Mouse (Mus musculus) CH12.LX (cell line): Measurements from ENCODE around the gene Cep135. TPM values are rescaled to one million over a fixed set of nuclear protein-coding genes. Genes with fewer than 3 reads are reported as not detected.

ENCODE experiments used
- DNase-seq: peaks from one replicate; pipeline ENCODE4 v3.0.0-alpha.2; 2013; ENCODE audit errors: extremely low read depth
- H3K27ac ChIP-seq: 2 replicates; pipeline ENCODE4 v1.5.1; 2012; ENCODE audit warnings: low read depth, mild to moderate bottlenecking, control low read depth, moderate library complexity; ENCODE audit not compliant: insufficient read depth
- H3K27me3 ChIP-seq: replicated peaks from 2 replicates; pipeline ENCODE3; 2012; ENCODE audit warnings: inconsistent platforms
- H3K36me3 ChIP-seq, 2 experiments: replicated peaks in 1 of 2; 2 replicates each; pipeline versions ENCODE3 to v1.6.1; 2012; ENCODE audit warnings: inconsistent platforms in 1 of 2, low read length in 1 of 2, mild to moderate bottlenecking in 1 of 2, mixed read lengths in 1 of 2, moderate library complexity in 1 of 2; ENCODE audit not compliant: control insufficient read depth in 1 of 2, insufficient read depth in 1 of 2
- H3K4me1 ChIP-seq, 2 experiments: 2 replicates each; pipeline ENCODE4 v1.6.1; 2012; ENCODE audit warnings: inconsistent platforms in 1 of 2, moderate library complexity in 1 of 2; ENCODE audit not compliant: insufficient read depth in 2 of 2, control insufficient read depth in 1 of 2
- H3K4me2 ChIP-seq: 2 replicates; pipeline ENCODE4 v1.6.1; 2012; ENCODE audit warnings: low read depth, mild to moderate bottlenecking, control low read depth; ENCODE audit not compliant: poor library complexity, insufficient read depth, severe bottlenecking
- H3K4me3 ChIP-seq, 3 experiments: fragments of 150-350 bp in 1 of 3; sonication (generic) in 1 of 3; replicated peaks in 1 of 3; 2 replicates each; pipeline versions ENCODE3 to v1.5.1; 2011 to 2012; ENCODE audit warnings: low read depth in 2 of 3, low read length in 2 of 3, mild to moderate bottlenecking in 2 of 3, moderate library complexity in 2 of 3, control low read depth in 1 of 3, improper control_type of control experiment in 1 of 3, inconsistent platforms in 1 of 3, mixed read lengths in 1 of 3; ENCODE audit not compliant: poor library complexity in 1 of 3
- H3K79me2 ChIP-seq: replicated peaks from 2 replicates; pipeline ENCODE4 v1.6.1; 2012; ENCODE audit warnings: mild to moderate bottlenecking, moderate library complexity; ENCODE audit not compliant: control insufficient read depth, poor library complexity, insufficient read depth, severe bottlenecking; ENCODE audit errors: extremely low read depth
- H3K9ac ChIP-seq: 2 replicates; pipeline ENCODE4 v1.6.1; 2012; ENCODE audit warnings: low read depth, mild to moderate bottlenecking, control low read depth, moderate library complexity; ENCODE audit not compliant: insufficient read depth
- H3K9me3 ChIP-seq: replicated peaks from 2 replicates; pipeline ENCODE3; 2012; ENCODE audit warnings: low read length, inconsistent platforms, mixed read lengths
- BHLHE40 ChIP-seq: IDR thresholded peaks from 2 replicates; pipeline ENCODE4 v1.6.1; 2011; ENCODE audit warnings: mild to moderate bottlenecking, low read depth, low read length, improper control_type of control experiment
- CHD1 ChIP-seq: IDR thresholded peaks from 2 replicates; pipeline ENCODE4 v1.6.1; 2012; ENCODE audit warnings: low read depth, low read length, improper control_type of control experiment, inconsistent platforms
- CHD2 ChIP-seq: IDR thresholded peaks from 2 replicates; pipeline ENCODE4 v1.6.1; 2011; ENCODE audit warnings: low read length, improper control_type of control experiment
- CTCF ChIP-seq, 2 experiments: IDR thresholded peaks in 1 of 2; conservative IDR thresholded peaks in 1 of 2; 2 replicates each; pipeline ENCODE4 v1.5.1; 2011 to 2012; ENCODE audit warnings: low read depth in 2 of 2, low read length in 2 of 2, improper control_type of control experiment in 1 of 2, inconsistent platforms in 1 of 2, mild to moderate bottlenecking in 1 of 2, moderate library complexity in 1 of 2
- ELF1 ChIP-seq: IDR thresholded peaks from 2 replicates; pipeline ENCODE4 v1.6.1; 2014; ENCODE audit warnings: low read depth, mild to moderate bottlenecking, inconsistent platforms, low read length, improper control_type of control experiment
- ETS1 ChIP-seq: conservative IDR thresholded peaks from 2 replicates; pipeline ENCODE4 v1.6.1; 2012; ENCODE audit warnings: low read depth, mild to moderate bottlenecking, inconsistent platforms, low read length, improper control_type of control experiment, moderate library complexity
- HCFC1 ChIP-seq: IDR thresholded peaks from 2 replicates; pipeline ENCODE4 v1.6.1; 2012; ENCODE audit warnings: low read depth, mild to moderate bottlenecking, inconsistent platforms, low read length, improper control_type of control experiment
- IRF4 ChIP-seq: IDR thresholded peaks from 2 replicates; pipeline ENCODE4 v1.6.1; 2014; ENCODE audit warnings: low read depth, mild to moderate bottlenecking, inconsistent platforms, low read length, improper control_type of control experiment
- JUND ChIP-seq: conservative IDR thresholded peaks from 2 replicates; pipeline ENCODE4 v1.6.1; 2011; ENCODE audit warnings: low read depth, low read length, improper control_type of control experiment
- KAT2A ChIP-seq: IDR thresholded peaks from 2 replicates; pipeline ENCODE4 v1.6.1; 2012; ENCODE audit warnings: low read length, improper control_type of control experiment, inconsistent platforms; ENCODE audit not compliant: insufficient replicate concordance
- MAFK ChIP-seq: IDR thresholded peaks from 2 replicates; pipeline ENCODE4 v1.6.1; 2011; ENCODE audit warnings: low read length, improper control_type of control experiment; ENCODE audit not compliant: insufficient replicate concordance
- MAX ChIP-seq: IDR thresholded peaks from 2 replicates; pipeline ENCODE4 v1.6.1; 2011; ENCODE audit warnings: low read length, improper control_type of control experiment
- MAZ ChIP-seq: IDR thresholded peaks from 2 replicates; pipeline ENCODE4 v1.6.1; 2012; ENCODE audit warnings: low read depth, mild to moderate bottlenecking, inconsistent platforms, low read length, improper control_type of control experiment, moderate library complexity
- MXI1 ChIP-seq: IDR thresholded peaks from 2 replicates; pipeline ENCODE4 v1.6.1; 2011; ENCODE audit warnings: mild to moderate bottlenecking, low read depth, low read length, improper control_type of control experiment
- NELFE ChIP-seq: IDR thresholded peaks from 2 replicates; pipeline ENCODE4 v1.6.1; 2011; ENCODE audit warnings: low read depth, low read length, improper control_type of control experiment
- NRF1 ChIP-seq: IDR thresholded peaks from 2 replicates; pipeline ENCODE4 v1.6.1; 2014; ENCODE audit warnings: low read depth, mild to moderate bottlenecking, inconsistent platforms, low read length, improper control_type of control experiment, moderate library complexity
- POLR2A ChIP-seq: IDR thresholded peaks from 2 replicates; pipeline ENCODE4 v1.6.1; 2011; ENCODE audit warnings: low read depth, mild to moderate bottlenecking, improper control_type of control experiment, low read length
- POLR2AphosphoS2 ChIP-seq: IDR thresholded peaks from 2 replicates; pipeline ENCODE4 v1.6.1; 2011; ENCODE audit warnings: low read depth, low read length, improper control_type of control experiment
- RAD21 ChIP-seq: IDR thresholded peaks from 2 replicates; pipeline ENCODE4 v1.6.1; 2011; ENCODE audit warnings: low read depth, mild to moderate bottlenecking, low read length, improper control_type of control experiment, moderate library complexity
- SIN3A ChIP-seq: IDR thresholded peaks from 2 replicates; pipeline ENCODE4 v1.6.1; 2012; ENCODE audit warnings: low read length, improper control_type of control experiment, inconsistent platforms
- SMC3 ChIP-seq: IDR thresholded peaks from 2 replicates; pipeline ENCODE4 v1.6.1; 2011; ENCODE audit warnings: low read depth, low read length, improper control_type of control experiment
- TBP ChIP-seq: conservative IDR thresholded peaks from 2 replicates; pipeline ENCODE4 v1.6.1; 2011; ENCODE audit warnings: low read depth, low read length, improper control_type of control experiment
- TCF12 ChIP-seq: IDR thresholded peaks from 2 replicates; pipeline ENCODE4 v1.6.1; 2014; ENCODE audit warnings: low read depth, mild to moderate bottlenecking, inconsistent platforms, low read length, improper control_type of control experiment
- UBTF ChIP-seq: IDR thresholded peaks from 2 replicates; pipeline ENCODE4 v1.6.1; 2012; ENCODE audit warnings: low read depth, mild to moderate bottlenecking, inconsistent platforms, low read length, improper control_type of control experiment, moderate library complexity
- USF2 ChIP-seq: conservative IDR thresholded peaks from 2 replicates; pipeline ENCODE4 v1.6.1; 2011; ENCODE audit warnings: low read depth, low read length, improper control_type of control experiment
- ZNF384 ChIP-seq: IDR thresholded peaks from 2 replicates; pipeline ENCODE4 v1.6.1; 2012; ENCODE audit warnings: low read depth, low read length, improper control_type of control experiment, inconsistent platforms
- dilution Hi-C: fragments of 300-500 bp; cut with MboI; formaldehyde crosslinking; loops from 2 replicates; pipeline ENCODE4 v1.14.3; 2020; ENCODE audit warnings: low sequenced_read_pairs; ENCODE audit not compliant: extremely low pct_unique_long_range_greater_than_20kb, extremely low pct_ligation_motif_present
- in situ Hi-C: fragments of 300-500 bp; cut with MboI; formaldehyde crosslinking; loops from 3 replicates; pipeline ENCODE4 v1.14.3; 2019; ENCODE audit warnings: low sequenced_read_pairs, low pct_ligation_motif_present, low pct_unique_long_range_greater_than_20kb, mixed read lengths
- polyA plus RNA-seq: library from polyadenylated mRNA; unstranded; fragments of >175 nt; gene quantifications from 2 replicates; pipeline ENCODE4 v1.2.1, GENCODE M21; 2012; ENCODE audit warnings: low read depth; ENCODE audit not compliant: insufficient read length
- total RNA-seq, 2 experiments: library from RNA; depleted of rRNA; stranded (reverse); fragments of 300-350 nt in 1 of 2; fragments of >200 nt in 1 of 2; gene quantifications; 2 replicates each; pipeline ENCODE4 v1.2.3; 2012 to 2014

The Cep135 gene
- total and polyA plus RNA-seq, 3 experiments, result 8.0 to 12.1 (median 11.7) TPM

- dilution Hi-C loops, result no loop called here
- no peak for DNase-seq
Observed at GRCm38 (mm10) chr5:76687961-76688600, 99.6 kb downstream of the Cep135 start.

GRCm38 (mm10) chr5:76688643-76689042 is 100.1 kb downstream of the Cep135 start:
- Histone ChIP-seq H3K36me3 (no peaks in the 10 kb centered on the region), H3K9me3 (no peaks in the 10 kb centered on the region), H3K4me2 (no peak overlapping the region), H3K4me1 (no peaks in the 10 kb centered on the region), H3K9ac (no peak overlapping the region), H3K27me3 (no peaks in the 10 kb centered on the region), H3K79me2 (no peaks in the 10 kb centered on the region), H3K4me3 (no peak overlapping the region), H3K27ac (no peak overlapping the region)
- dilution Hi-C loops, result no loop called here
- no peak for DNase-seq
- TF ChIP-seq TBP, result no peak
- TF ChIP-seq SIN3A, result no peak
- no peak for TF ChIP-seq IRF4
- no peak for TF ChIP-seq MAZ
- TF ChIP-seq UBTF, result no peak
- no peak for TF ChIP-seq SMC3
- TF ChIP-seq ELF1, result no peak
- no peak for TF ChIP-seq TCF12
- no peak for TF ChIP-seq KAT2A
- TF ChIP-seq ZNF384, result no peak
- no peak for TF ChIP-seq CHD2
- TF ChIP-seq CHD1, result no peak
- TF ChIP-seq BHLHE40, result no peak
- no peak for TF ChIP-seq NRF1
- TF ChIP-seq MAFK, result no peak
- no peak for TF ChIP-seq POLR2A
- TF ChIP-seq MAX, result no peak
- TF ChIP-seq HCFC1, result no peak
- TF ChIP-seq JUND, result no peak
- in situ Hi-C loops, result no loop called here

More at GRCm38 (mm10) chr5:76687961-76688600, 99.6 kb downstream of the Cep135 start:
- Histone ChIP-seq H3K4me1 (no peaks in the 10 kb centered on the region), H3K4me2 (no peak overlapping the region), H3K79me2 (no peaks in the 10 kb centered on the region), H3K36me3 (no peaks in the 10 kb centered on the region), H3K27ac (no peak overlapping the region), H3K9ac (no peak overlapping the region), H3K4me3 (no peak overlapping the region), H3K27me3 (no peaks in the 10 kb centered on the region), H3K9me3 (no peaks in the 10 kb centered on the region)
- in situ Hi-C loops, result no loop called here
- TF ChIP-seq JUND, result no peak
- no peak for TF ChIP-seq USF2
- TF ChIP-seq NELFE, result no peak
- TF ChIP-seq MAX, result no peak
- peak; percentile 1 for TF ChIP-seq RAD21
- peak in 1 of 2 experiments; percentile 13; a peak in 1 of 4 replicates for TF ChIP-seq CTCF (conservative IDR thresholded peaks at IDR 0.05 in 1 of 2, IDR thresholded peaks at IDR 0.05 in 1 of 2; ENCODE audit: low read depth in 2 of 2, low read length in 2 of 2)
- no peak for TF ChIP-seq KAT2A
- no peak for TF ChIP-seq POLR2AphosphoS2
- TF ChIP-seq TBP, result no peak
- no peak for TF ChIP-seq HCFC1
- TF ChIP-seq ETS1, result no peak
- TF ChIP-seq MXI1, result no peak
- no peak for TF ChIP-seq SMC3
- no peak for TF ChIP-seq MAZ
- no peak for TF ChIP-seq UBTF
